Mouse (Mus musculus) intestine, embryonic 15.5 days (tissue): ENCODE data around the gene Ugdh. TPM values are rescaled to one million over a fixed set of nuclear protein-coding genes. Genes with fewer than 3 reads are reported as not detected.
"Not testable (repeated sequence)": the region's sequence is repeated elsewhere in the genome, so short reads cannot be mapped to it uniquely, and the experiment has no call there.

ENCODE experiments used
- ATAC-seq: fragments of 200-750 bp; cut with Nextera tagmentation; 2 replicates; pipeline ENCODE4 v1.8.0; 2017; ENCODE audit warnings: moderate TSS enrichment, moderate library complexity
- H3K27ac ChIP-seq: fragments of 300-500 bp; sonication (generic); 2 replicates; pipeline ENCODE4 v1.5.1; 2015; ENCODE audit warnings: mild to moderate bottlenecking, inconsistent platforms
- H3K27me3 ChIP-seq: fragments of 300-500 bp; sonication (generic); replicated peaks from 2 replicates; pipeline ENCODE4 v1.6.1; 2015; ENCODE audit warnings: inconsistent platforms
- H3K36me3 ChIP-seq: fragments of 300-500 bp; sonication (generic); 2 replicates; pipeline ENCODE4 v1.6.1; 2015; ENCODE audit warnings: inconsistent platforms
- H3K4me1 ChIP-seq: fragments of 300-500 bp; sonication (generic); replicated peaks from 2 replicates; pipeline ENCODE4 v1.6.1; 2015; ENCODE audit warnings: inconsistent platforms
- H3K4me2 ChIP-seq: fragments of 300-500 bp; sonication (generic); replicated peaks from 2 replicates; pipeline ENCODE4 v1.6.1; 2015; ENCODE audit warnings: mild to moderate bottlenecking, inconsistent platforms
- H3K4me3 ChIP-seq: fragments of 300-500 bp; sonication (generic); replicated peaks from 2 replicates; pipeline ENCODE4 v1.5.1; 2015; ENCODE audit warnings: inconsistent platforms
- H3K9ac ChIP-seq: fragments of 300-500 bp; sonication (generic); 2 replicates; pipeline ENCODE4 v1.6.1; 2015; ENCODE audit warnings: inconsistent platforms
- H3K9me3 ChIP-seq: fragments of 300-500 bp; sonication (generic); 2 replicates; pipeline ENCODE4 v1.6.1; 2016; ENCODE audit warnings: inconsistent platforms
- WGBS: fragments of 180-500 bp; shearing (Covaris S2); methylation state at CpG from one replicate; pipeline ENCODE4 v1.1.7; 2015; 5-methylcytosine and 5-hydroxymethylcytosine counted together
- polyA plus RNA-seq: library from polyadenylated mRNA; unstranded; fragments of >200 nt; fragmentation: Nextera tagmentation; extraction: Ambion mirVana; gene quantifications from 2 replicates; pipeline ENCODE4 v1.2.1, GENCODE M21; 2015

Ugdh gene
- 195 and 200 TPM in 2 replicates for polyA plus RNA-seq

DNA sequence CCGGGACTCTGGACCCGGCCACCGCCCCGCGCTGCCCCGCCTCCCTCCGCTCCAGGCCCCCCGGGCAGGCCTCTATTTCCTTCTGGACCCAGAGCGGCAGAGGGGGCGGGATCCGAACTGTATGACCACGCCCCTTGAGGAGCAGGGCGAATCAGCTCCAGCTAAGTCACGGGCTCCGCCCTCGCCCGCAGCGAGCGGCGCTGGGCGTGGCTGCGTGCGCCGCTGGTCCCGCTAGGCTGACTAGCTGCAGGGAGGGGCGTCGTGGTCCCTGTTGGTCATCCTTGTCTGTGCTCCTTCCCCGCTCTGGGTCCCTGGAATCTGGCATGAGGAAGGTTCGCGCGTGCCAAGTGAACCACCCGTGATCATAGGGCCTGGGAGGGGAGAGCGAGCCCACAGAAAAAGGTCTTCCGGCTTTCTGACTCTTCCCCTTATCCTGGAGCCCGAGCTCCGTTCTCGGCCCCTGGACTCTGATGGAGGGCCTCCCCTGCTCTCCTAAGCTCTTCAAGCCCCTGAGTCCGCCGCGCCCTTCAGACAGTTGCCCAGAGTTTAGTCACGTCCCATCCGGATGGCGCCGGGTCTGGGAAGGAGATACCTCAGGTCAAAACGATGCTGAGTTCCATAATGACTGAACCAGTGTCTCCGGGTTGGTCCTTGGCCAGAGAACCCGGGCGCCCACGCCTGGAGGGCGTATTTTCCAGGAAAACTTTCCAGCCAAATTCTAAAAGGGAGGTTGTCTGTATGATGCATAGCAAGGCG, at the start of gene Ugdh:
TSS of gene Ugdh (minus strand) at position 144 of the 756 bp plus-strand sequence.
- under 1% methylated on average over 51 of the region's 51 CpGs for WGBS
- H3K4me3 ChIP-seq, result peak within 1 kb of the TSS; percentile 79
- ATAC-seq, result peak; percentile 98

DNA sequence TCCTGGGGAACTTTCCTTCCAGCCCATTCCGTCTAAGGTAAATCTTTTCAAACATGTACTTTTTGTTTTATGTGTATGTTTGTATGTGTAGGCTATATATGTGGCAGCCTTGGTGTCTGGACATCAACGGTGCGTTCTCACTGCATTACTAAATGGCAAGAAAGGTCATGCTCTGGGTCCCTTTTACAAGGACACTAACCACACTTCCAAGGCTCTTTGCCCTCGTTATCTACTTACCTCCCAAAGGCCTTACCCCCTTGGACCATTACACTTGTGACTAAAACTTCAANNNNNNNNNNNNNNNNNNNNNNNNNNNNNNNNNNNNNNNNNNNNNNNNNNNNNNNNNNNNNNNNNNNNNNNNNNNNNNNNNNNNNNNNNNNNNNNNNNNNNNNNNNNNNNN, 47.2 kb upstream of the Ugdh start:
- H3K9me3 ChIP-seq, result no peaks in the 10 kb centered on the region
- ATAC-seq, result no peak

More for the DNA sequence above, at the start of gene Ugdh:
- H3K9ac ChIP-seq, result peak within 1 kb of the TSS; percentile 82
- peaks cover 5% of the 10 kb centered on the region for H3K4me1 ChIP-seq
- H3K27ac ChIP-seq, result peak within 1 kb of the TSS; percentile 91
- peak within 1 kb of the TSS; percentile 82 for H3K4me2 ChIP-seq
- no peaks in the 10 kb centered on the region for H3K36me3 ChIP-seq
- H3K9me3 ChIP-seq, result no peaks in the 10 kb centered on the region
- H3K27me3 ChIP-seq, result no peaks in the 10 kb centered on the region

DNA sequence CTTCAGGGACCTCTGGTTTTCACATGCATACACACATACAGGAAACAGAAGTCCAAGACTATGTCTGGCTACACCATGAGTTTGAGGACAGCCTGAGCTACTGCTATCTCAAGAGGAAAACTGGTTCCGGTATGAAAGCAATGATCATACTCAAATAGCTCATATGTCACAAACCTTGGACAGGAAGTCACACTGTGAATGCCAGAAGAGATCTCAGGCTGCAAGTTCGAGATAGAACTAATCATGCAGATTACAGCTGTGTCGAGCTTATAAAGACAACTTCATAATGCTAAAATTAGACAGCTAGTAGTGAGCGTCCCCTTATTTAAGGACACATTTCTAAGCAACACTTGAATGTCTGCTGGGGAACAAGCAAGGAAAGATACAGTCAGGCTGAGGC, 44.8 kb upstream of the Ugdh start:
- Histone ChIP-seq H3K27me3 (no peaks in the 10 kb centered on the region), H3K4me2 (no peak overlapping the region), H3K36me3 (no peaks in the 10 kb centered on the region), H3K9me3 (no peaks in the 10 kb centered on the region), H3K9ac (no peak overlapping the region), H3K4me1 (0 out of 2 replicates have a peak, but pooled peaks cover 3% of the 10 kb centered on the region), H3K27ac (no peak overlapping the region), H3K4me3 (no peak overlapping the region)
- 72% methylated on average over 4 of the region's 4 CpGs for WGBS
- no peak for ATAC-seq

More for the DNA sequence above, 47.2 kb upstream of the Ugdh start:
- peaks cover 7% of the 10 kb centered on the region; the same call in 1 of the 2 replicates for H3K4me1 ChIP-seq
- no peak overlapping the region for H3K4me2 ChIP-seq
- no peak overlapping the region for H3K4me3 ChIP-seq
- H3K27me3 ChIP-seq, result no peaks in the 10 kb centered on the region
- H3K36me3 ChIP-seq, result no peaks in the 10 kb centered on the region
- H3K9ac ChIP-seq, result no peak overlapping the region
- 79% methylated on average over 4 of the region's 4 CpGs for WGBS
- no peak overlapping the region for H3K27ac ChIP-seq

DNA sequence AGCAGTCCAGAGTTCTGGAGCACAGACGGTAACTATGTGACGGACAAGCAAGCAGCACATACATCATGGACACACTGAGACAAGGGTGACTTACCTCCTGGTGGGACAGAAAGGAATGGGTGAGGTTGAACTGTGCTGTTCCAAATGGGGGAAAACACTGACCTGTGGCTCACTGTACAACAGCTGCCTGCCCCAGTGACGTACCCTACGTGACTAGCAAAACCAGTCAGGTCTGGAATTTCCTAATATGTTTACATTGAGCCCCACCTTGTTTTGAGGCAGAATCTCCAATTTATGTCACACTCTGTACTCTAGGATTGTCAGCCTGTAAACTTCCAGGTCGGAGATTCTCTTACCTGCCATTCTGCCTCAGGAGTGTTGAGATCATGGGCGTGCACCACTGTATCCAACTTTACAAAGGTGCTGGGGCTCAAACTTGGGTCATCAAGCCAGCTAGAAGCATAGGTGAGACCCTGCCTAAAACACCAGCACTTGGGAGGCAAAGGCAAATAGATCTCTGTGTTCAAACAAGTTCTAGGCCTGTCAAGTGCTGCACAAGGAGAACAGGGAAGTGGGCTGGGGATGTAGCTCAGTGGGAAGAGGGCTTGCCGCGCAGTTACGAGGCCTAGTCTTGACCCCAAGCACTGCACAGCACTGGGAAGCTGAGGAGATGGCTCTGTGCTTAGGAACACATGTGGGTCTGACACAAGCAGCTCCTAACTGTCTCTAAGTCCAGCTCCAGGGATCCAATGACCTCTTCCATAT, 44.1 kb upstream of the Ugdh start:
- ATAC-seq, result peak; percentile 87
- Histone ChIP-seq H3K4me3 (no peak overlapping the region), H3K36me3 (no peaks in the 10 kb centered on the region), H3K4me2 (no peak overlapping the region), H3K27ac (peak overlapping the region; percentile 64), H3K27me3 (no peaks in the 10 kb centered on the region), H3K9ac (no peak overlapping the region), H3K9me3 (no peaks in the 10 kb centered on the region), H3K4me1 (0 out of 2 replicates have a peak, but pooled peaks cover 3% of the 10 kb centered on the region)
- WGBS, result 78% methylated on average over 9 of the region's 9 CpGs

DNA sequence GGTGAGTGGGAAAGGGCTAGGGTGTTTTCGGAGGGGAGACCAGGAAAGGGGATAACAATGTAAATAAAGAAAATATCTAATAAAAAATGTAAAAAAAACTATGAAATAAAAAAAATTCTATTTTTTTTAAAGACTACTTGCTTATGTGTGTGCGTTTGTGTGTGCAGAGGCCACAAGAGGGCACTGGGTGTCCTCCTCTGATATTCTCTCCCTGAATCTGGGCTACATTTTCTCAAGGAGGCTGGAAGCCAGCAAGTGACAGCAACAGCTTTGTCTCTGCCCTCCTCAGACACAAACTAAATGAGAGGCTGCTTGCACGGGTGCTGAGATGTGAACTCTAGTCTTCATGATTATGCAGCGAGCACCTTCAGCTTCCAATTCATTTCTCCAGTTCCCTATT, 42.5 kb upstream of the Ugdh start:
- 0 out of 2 replicates have a peak, but pooled peaks cover 3% of the 10 kb centered on the region for H3K4me1 ChIP-seq
- WGBS, result 70% methylated on average over 4 of the region's 4 CpGs
- no peak for ATAC-seq
- no peak overlapping the region for H3K9ac ChIP-seq
- H3K36me3 ChIP-seq, result no peaks in the 10 kb centered on the region
- H3K27me3 ChIP-seq, result no peaks in the 10 kb centered on the region
- H3K4me3 ChIP-seq, result no peak overlapping the region
- H3K27ac ChIP-seq, result no peak overlapping the region
- no peak overlapping the region for H3K4me2 ChIP-seq
- no peaks in the 10 kb centered on the region for H3K9me3 ChIP-seq

DNA sequence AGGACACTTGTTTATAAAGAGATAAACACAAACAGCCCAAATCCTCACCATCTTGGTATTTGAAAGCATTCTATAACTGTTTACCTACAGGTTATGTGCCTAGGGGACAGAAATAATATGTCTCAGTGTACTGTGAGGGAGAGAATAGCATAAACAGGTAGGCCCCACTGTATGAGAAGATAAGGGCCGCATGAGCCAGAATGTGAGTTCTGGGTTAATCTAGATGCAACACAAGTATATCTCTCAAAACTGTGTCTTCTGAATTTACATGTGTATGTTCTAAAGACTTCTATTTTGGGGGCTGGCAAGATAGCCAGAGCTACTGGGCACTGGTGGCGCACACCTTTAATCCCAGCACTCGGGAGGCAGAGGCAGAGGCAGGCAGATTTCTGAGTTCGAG, 41.0 kb upstream of the Ugdh start:
- 98% methylated on average over 4 of the region's 4 CpGs for WGBS
- H3K36me3 ChIP-seq, H3K27ac ChIP-seq, H3K4me2 ChIP-seq, H3K9ac ChIP-seq, ATAC-seq, H3K27me3 ChIP-seq, H3K4me1 ChIP-seq, H3K4me3 ChIP-seq, H3K9me3 ChIP-seq: not testable (repeated sequence)

DNA sequence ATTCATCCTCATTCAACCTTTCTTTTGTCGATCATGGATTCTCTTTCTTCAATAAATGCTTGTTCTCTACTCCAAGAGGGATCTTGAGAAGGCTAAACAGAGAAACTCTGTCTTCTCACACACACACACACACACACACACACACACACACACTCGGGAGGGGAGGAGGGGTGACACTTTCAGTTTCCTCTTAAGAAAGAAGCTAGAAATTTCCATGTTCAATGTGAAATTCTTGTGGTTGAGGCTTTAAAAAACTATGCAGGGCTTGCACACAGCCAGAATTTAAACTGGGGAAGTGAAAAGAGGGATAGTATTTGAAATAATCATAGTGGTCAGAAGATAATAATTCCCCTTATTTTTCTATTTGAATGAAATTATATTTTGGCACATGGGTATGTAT, 40.1 kb upstream of the Ugdh start:
- no peaks in the 10 kb centered on the region for H3K36me3 ChIP-seq
- H3K4me1 ChIP-seq, result 0 out of 2 replicates have a peak, but pooled peaks cover 3% of the 10 kb centered on the region
- no peak for ATAC-seq
- WGBS, result 64% methylated on average over 2 of the region's 2 CpGs
- no peaks in the 10 kb centered on the region for H3K9me3 ChIP-seq
- no peak overlapping the region for H3K4me3 ChIP-seq
- no peaks in the 10 kb centered on the region for H3K27me3 ChIP-seq
- no peak overlapping the region for H3K9ac ChIP-seq
- H3K4me2 ChIP-seq, result no peak overlapping the region
- H3K27ac ChIP-seq, result no peak overlapping the region

DNA sequence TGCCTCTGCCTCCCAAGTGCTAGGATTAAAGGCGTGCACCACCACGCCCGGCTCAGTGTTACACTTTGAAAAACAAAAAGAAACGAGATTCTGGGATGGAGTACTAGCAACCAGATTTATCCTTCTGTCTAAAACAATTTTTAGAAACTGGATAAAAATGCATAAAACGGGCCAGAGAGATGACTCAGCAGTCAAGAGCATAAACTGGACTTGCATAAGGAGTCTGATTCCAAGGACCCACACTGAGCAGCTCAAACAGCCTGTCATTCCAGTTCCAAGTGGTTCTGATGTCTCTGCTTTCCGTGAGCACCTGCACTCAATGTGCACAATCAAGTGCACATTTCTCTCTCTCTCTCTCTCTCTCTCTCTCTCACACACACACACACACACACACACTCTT, 34.0 kb upstream of the Ugdh start:
- WGBS, result 88% methylated on average over 6 of the region's 6 CpGs
- no peak for ATAC-seq
- H3K27me3 ChIP-seq, result no peaks in the 10 kb centered on the region

DNA sequence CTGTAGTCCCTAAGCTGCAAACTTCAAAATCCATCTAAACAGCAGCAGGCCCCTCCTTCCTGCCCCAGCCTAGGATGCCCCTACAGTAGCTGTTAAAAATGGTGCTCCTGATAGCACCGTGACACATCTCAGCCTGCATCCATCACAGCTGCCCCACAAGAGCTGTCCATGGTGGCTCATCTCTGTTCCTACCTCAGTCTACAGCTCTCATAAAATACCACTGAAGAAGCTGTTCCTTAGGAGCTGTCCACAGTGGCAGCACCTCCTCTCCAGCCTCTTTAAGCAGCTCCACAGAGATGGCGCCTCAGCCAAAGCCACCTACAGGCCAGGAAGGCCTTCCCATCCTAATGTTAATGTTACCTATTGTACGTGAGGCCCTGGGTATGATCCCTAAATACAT, 31.2 kb upstream of the Ugdh start:
- no peak overlapping the region for H3K4me3 ChIP-seq
- no peak overlapping the region for H3K4me2 ChIP-seq
- H3K9ac ChIP-seq, result no peak overlapping the region
- ATAC-seq, result no peak
- 65% methylated on average over 3 of the region's 3 CpGs for whole genome bisulfite sequencing
- no peaks in the 10 kb centered on the region for H3K4me1 ChIP-seq
- peaks cover 13% of the 10 kb centered on the region for H3K36me3 ChIP-seq
- H3K27me3 ChIP-seq, result no peaks in the 10 kb centered on the region
- no peak overlapping the region for H3K27ac ChIP-seq
- no peaks in the 10 kb centered on the region for H3K9me3 ChIP-seq

More for the DNA sequence above, 34.0 kb upstream of the Ugdh start:
- H3K4me3 ChIP-seq, result no peak overlapping the region
- H3K9ac ChIP-seq, result no peak overlapping the region
- H3K36me3 ChIP-seq, result peaks cover 10% of the 10 kb centered on the region; the same call in 1 of the 2 replicates
- H3K27ac ChIP-seq, result no peak overlapping the region
- H3K9me3 ChIP-seq, result no peaks in the 10 kb centered on the region
- no peak overlapping the region for H3K4me2 ChIP-seq
- H3K4me1 ChIP-seq, result no peaks in the 10 kb centered on the region

DNA sequence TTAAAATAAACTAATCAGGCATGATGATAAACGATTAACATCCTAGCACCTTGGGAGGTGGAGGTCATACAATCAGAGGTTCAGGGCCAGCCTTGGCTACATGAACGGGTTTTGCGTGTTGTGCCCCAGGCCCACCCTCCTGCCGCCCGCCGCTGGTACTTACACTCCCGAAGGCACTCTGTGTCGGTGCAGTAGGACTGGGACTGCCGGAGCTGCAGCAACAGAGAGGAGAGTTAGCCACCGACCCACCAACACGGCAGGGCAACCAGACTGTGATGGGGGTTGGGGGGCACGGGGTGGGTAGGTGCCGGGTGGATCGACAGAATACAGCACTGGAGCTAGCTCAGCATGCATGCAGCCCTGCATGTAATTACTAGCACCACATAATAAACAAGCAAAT, 24.6 kb upstream of the Ugdh start:
- no peak overlapping the region for H3K4me2 ChIP-seq
- H3K27ac ChIP-seq, result no peak overlapping the region
- no peaks in the 10 kb centered on the region for H3K4me1 ChIP-seq
- H3K4me3 ChIP-seq, result no peak overlapping the region
- H3K9ac ChIP-seq, result no peak overlapping the region
- ATAC-seq, result no peak
- H3K9me3 ChIP-seq, result no peaks in the 10 kb centered on the region
- 89% methylated on average over 14 of the region's 14 CpGs for whole genome bisulfite sequencing
- H3K27me3 ChIP-seq, result no peaks in the 10 kb centered on the region
- H3K36me3 ChIP-seq, result peaks cover 4% of the 10 kb centered on the region

DNA sequence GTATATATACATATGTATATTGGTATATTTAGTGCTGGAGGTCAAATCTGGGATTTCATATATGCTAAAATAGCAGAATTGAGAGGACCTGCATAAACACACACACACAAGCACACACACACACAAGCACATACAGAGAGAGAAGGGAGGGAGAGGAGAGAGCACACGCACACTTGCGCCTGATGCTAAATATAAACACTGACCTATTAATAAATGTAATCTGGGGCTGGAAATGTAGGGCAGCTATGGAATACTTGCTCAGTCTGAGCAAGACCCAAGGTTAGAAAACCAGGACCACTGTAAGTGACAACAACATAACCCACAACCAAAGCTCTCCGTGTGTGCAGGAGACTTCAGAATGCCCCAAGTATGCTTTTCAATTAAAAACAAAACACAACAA, 23.7 kb upstream of the Ugdh start:
- H3K4me3 ChIP-seq, result no peak overlapping the region
- 63% methylated on average over 3 of the region's 3 CpGs for WGBS
- no peak overlapping the region for H3K9ac ChIP-seq
- H3K4me1 ChIP-seq, result no peaks in the 10 kb centered on the region
- ATAC-seq, result no peak
- H3K27me3 ChIP-seq, result no peaks in the 10 kb centered on the region
- peaks cover 3% of the 10 kb centered on the region; the same call in 1 of the 2 replicates for H3K36me3 ChIP-seq
- H3K4me2 ChIP-seq, result no peak overlapping the region
- no peaks in the 10 kb centered on the region for H3K9me3 ChIP-seq
- H3K27ac ChIP-seq, result no peak overlapping the region

DNA sequence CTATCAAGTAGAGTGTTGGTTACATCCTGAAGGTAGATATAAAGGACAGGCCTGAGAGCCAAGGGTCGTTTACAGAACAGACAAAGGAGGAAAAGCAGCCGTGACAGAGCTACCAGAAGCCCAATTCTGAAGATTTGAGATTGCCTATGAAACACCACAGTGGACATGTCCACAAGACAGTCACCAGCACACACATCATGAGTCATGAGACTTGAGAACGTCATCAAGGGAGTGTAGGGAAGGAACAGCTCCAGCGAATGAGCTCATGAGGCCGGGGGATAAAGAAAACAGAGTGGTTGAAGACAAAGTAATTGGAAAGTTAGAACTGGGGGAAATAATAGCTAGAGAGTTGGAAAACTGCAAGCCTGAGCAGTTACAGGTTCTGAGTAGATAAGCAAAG, 22.1 kb upstream of the Ugdh start:
- no peak overlapping the region for H3K4me2 ChIP-seq

More for the DNA sequence above, 22.1 kb upstream of the Ugdh start:
- Histone ChIP-seq H3K9ac (no peak overlapping the region), H3K4me3 (no peak overlapping the region), H3K36me3 (no peaks in the 10 kb centered on the region), H3K27me3 (no peaks in the 10 kb centered on the region), H3K9me3 (no peaks in the 10 kb centered on the region), H3K27ac (0 out of 2 replicates have a peak overlapping the region, but pooled peaks have one; percentile 3), H3K4me1 (no peaks in the 10 kb centered on the region)
- 60% methylated on average over 5 of the region's 5 CpGs for WGBS
- ATAC-seq, result no peak
